Mouse (Mus musculus): Measurements from ENCODE around the gene Kif3c. TPM values are rescaled to one million over a fixed set of nuclear protein-coding genes. Genes with fewer than 3 reads are reported as not detected.

Kif3c gene
- polyA plus RNA-seq, 1 experiment = 2.4 TPM

- H3K27ac ChIP-seq (replicated peaks; ENCODE audit: low read depth, low read length) = no peak overlapping the region
- H3K4me3 ChIP-seq (ENCODE audit: insufficient read depth, low read depth, low read length) = no peak overlapping the region
- H3K4me1 ChIP-seq (ENCODE audit: control insufficient read depth, insufficient read depth, insufficient read length, low read length) = no peaks in the 10 kb centered on the region
Observed at GRCm38 (mm10) chr12:3359302-3359701, 5.6 kb upstream of the Kif3c start.

DNA sequence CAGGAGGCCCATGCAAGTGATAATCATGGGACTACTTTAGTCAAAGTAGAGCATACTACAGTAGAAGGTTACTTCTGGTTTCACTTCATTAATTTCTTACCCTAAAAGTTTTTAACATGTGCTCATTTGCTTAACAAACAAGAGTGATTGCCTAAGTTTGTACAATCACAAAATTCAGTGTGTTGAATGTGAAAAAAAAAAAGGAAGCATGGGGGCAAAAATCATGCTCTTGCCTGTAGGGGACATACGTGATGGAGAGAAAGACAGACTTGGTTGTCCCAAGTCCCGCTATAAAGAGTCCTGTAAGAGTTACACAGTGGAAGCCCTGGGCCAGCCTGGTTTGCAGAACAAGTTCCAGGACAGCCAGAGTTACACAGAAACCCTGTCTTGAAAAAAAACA lies 4.9 kb upstream of the Kif3c start:
- H3K4me3 ChIP-seq (ENCODE audit: insufficient read depth, low read depth, low read length) = no peak overlapping the region
- no peaks in the 10 kb centered on the region for H3K4me1 ChIP-seq (ENCODE audit: control insufficient read depth, insufficient read depth, insufficient read length, low read length)
- no peak overlapping the region for H3K27ac ChIP-seq (replicated peaks; ENCODE audit: low read depth, low read length)

DNA sequence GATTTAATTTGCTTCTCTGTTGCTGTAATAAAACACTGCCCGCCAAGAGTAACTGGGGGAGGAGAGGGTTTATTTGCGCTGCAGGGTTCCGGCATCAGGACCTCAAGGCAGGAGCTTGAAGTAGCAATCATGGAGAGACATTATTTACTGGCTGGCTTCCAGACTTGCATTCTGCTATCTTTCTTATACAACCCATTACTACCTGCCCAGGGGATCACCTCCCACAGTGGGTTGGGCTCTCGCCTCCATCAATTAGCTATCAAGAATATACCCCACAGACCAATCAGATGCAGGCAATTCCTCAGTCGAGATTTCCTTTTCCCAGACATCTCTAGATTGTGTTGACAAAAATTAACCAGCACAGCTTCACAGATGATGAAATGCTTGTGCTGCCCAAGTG lies 856 bp upstream of the Kif3c start:
- H3K4me1 ChIP-seq (ENCODE audit: control insufficient read depth, insufficient read depth, insufficient read length, low read length) = peaks cover 6% of the 10 kb centered on the region; the same call in 1 of the 2 replicates
- no peak overlapping the region for H3K4me3 ChIP-seq (ENCODE audit: insufficient read depth, low read depth, low read length)
- no peak overlapping the region for H3K27ac ChIP-seq (replicated peaks; ENCODE audit: low read depth, low read length)

- H3K4me3 ChIP-seq (ENCODE audit: insufficient read depth, low read depth, low read length) = peak overlapping the region; percentile 84
- no peak overlapping the region for H3K27ac ChIP-seq (replicated peaks; ENCODE audit: low read depth, low read length)
- peaks cover 6% of the 10 kb centered on the region; the same call in 1 of the 2 replicates for H3K4me1 ChIP-seq (ENCODE audit: control insufficient read depth, insufficient read depth, insufficient read length, low read length)
Observed at GRCm38 (mm10) chr12:3365449-3366189, 687 bp downstream of the Kif3c start.

- no peak overlapping the region for H3K27ac ChIP-seq (replicated peaks; ENCODE audit: low read depth, low read length)
- H3K4me1 ChIP-seq (ENCODE audit: control insufficient read depth, insufficient read depth, insufficient read length, low read length) = peaks cover 6% of the 10 kb centered on the region
- H3K4me3 ChIP-seq (ENCODE audit: insufficient read depth, low read depth, low read length) = peak overlapping the region; percentile 84
Observed at GRCm38 (mm10) chr12:3366190-3366956, 1.4 kb downstream of the Kif3c start.

- Histone ChIP-seq H3K4me3 (ENCODE audit: insufficient read depth, low read depth, low read length) (no peak overlapping the region), H3K4me1 (ENCODE audit: control insufficient read depth, insufficient read depth, insufficient read length, low read length) (peaks cover 8% of the 10 kb centered on the region)
Observed at GRCm38 (mm10) chr12:3366957-3367260, 2.0 kb downstream of the Kif3c start.

DNA sequence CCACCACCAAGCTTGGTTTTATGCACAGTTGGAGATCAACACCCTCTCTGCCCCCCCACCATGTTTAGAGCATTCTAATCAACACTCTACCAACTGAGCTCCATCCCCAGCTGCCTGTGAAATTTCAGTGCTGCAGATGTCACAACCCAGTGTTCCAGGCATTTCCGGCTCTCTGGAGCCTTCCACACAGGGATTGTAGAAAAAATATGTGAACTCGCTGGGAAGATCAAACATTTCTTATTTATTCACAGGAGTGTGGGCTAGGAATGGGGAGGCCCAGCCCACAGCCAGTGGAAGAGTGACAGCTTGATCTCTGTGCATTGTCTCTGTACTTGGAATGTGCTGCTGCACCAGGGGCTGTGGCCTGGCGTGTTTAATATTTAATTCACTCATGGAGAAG lies 3.8 kb downstream of the Kif3c start:
- peaks cover 9% of the 10 kb centered on the region for H3K4me1 ChIP-seq (ENCODE audit: control insufficient read depth, insufficient read depth, insufficient read length, low read length)
- no peak overlapping the region for H3K4me3 ChIP-seq (ENCODE audit: insufficient read depth, low read depth, low read length)
- no peak overlapping the region for H3K27ac ChIP-seq (replicated peaks; ENCODE audit: low read depth, low read length)

More at GRCm38 (mm10) chr12:3366957-3367260, 2.0 kb downstream of the Kif3c start:
- no peak overlapping the region for H3K27ac ChIP-seq (replicated peaks; ENCODE audit: low read depth, low read length)

GRCm38 (mm10) chr12:3370979-3371925 lies 6.3 kb downstream of the Kif3c start:
- H3K4me1 ChIP-seq (ENCODE audit: control insufficient read depth, insufficient read depth, insufficient read length, low read length) = peaks cover 5% of the 10 kb centered on the region; the same call in 1 of the 2 replicates
- no peak overlapping the region for H3K4me3 ChIP-seq (ENCODE audit: insufficient read depth, low read depth, low read length)
- no peak overlapping the region for H3K27ac ChIP-seq (replicated peaks; ENCODE audit: low read depth, low read length)

GRCm38 (mm10) chr12:3371991-3372390 lies 7.1 kb downstream of the Kif3c start:
- H3K4me1 ChIP-seq (ENCODE audit: control insufficient read depth, insufficient read depth, insufficient read length, low read length) = peaks cover 5% of the 10 kb centered on the region; the same call in 1 of the 2 replicates
- H3K4me3 ChIP-seq (ENCODE audit: insufficient read depth, low read depth, low read length) = no peak overlapping the region
- H3K27ac ChIP-seq (replicated peaks; ENCODE audit: low read depth, low read length) = no peak overlapping the region

DNA sequence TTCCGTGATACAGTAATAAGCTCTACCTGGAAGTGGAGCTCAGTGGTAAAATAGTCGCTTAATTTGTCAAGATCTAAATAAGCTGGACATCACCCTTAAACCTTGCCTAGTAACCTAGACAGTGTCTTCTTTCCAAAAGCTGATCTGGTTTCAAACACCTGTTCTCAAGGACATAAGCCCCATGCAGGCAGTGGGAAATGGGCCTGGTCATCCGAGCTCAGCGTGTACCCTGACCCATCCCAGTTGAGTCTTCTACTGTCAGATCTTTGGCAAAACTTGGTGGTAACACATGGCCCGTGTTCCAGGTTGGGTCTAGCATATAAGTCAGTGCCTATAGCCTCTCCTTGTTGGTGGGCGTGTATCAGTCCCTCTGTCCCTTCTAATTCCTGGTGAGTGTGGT lies 8.6 kb downstream of the Kif3c start:
- Histone ChIP-seq H3K27ac (replicated peaks; ENCODE audit: low read depth, low read length) (no peak overlapping the region), H3K4me1 (ENCODE audit: control insufficient read depth, insufficient read depth, insufficient read length, low read length) (peaks cover 3% of the 10 kb centered on the region; the same call in 1 of the 2 replicates), H3K4me3 (ENCODE audit: insufficient read depth, low read depth, low read length) (no peak overlapping the region)

DNA sequence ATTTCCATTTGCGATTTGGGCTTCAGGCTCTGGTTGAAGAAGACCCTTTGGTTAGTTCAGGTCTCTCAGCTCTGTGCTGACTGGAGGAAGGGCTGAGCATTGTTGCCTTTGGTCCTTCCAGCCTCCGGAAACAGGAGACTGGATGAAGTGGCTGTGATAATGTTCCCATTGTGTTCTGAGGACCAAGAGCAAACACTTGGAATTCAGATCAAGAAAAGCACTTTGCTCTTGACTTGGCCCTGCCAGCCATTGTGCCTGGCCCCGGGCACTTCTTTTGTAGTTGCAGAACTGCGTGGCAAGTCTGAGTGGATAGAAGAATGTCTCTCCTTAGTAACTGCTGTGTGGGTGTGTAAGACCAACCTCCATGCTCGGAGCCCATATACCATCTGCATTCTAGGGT lies 9.6 kb downstream of the Kif3c start:
- Histone ChIP-seq H3K4me1 (ENCODE audit: control insufficient read depth, insufficient read depth, insufficient read length, low read length) (peaks cover 3% of the 10 kb centered on the region; the same call in 1 of the 2 replicates), H3K4me3 (ENCODE audit: insufficient read depth, low read depth, low read length) (no peak overlapping the region), H3K27ac (replicated peaks; ENCODE audit: low read depth, low read length) (no peak overlapping the region)

- no peak overlapping the region for H3K4me3 ChIP-seq (ENCODE audit: insufficient read depth, low read depth, low read length)
- H3K4me1 ChIP-seq (ENCODE audit: control insufficient read depth, insufficient read depth, insufficient read length, low read length) = no peaks in the 10 kb centered on the region
- H3K27ac ChIP-seq (replicated peaks; ENCODE audit: low read depth, low read length) = no peak overlapping the region
Observed at GRCm38 (mm10) chr12:3377190-3377589, 12.3 kb downstream of the Kif3c start.

DNA sequence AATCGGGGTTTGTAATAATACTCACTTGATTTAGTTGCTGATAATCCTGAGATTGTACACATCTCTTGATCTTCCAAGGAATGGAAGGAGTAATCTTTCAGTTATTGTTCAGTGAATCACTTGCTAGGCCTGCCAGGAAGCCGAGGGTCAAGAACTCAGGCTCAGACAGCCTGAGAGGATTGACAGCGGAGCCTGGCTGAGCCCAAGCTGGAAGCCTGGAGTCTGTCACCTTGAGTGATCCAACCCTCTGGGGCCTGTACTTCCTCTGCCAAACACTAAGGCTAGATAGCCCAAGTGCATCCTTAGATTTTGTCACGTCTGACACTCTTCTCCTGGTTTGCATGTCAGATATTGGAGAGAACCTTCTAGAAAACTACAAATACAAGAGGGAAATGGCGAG lies 12.8 kb downstream of the Kif3c start:
- Histone ChIP-seq H3K4me3 (ENCODE audit: insufficient read depth, low read depth, low read length) (no peak overlapping the region), H3K27ac (replicated peaks; ENCODE audit: low read depth, low read length) (no peak overlapping the region), H3K4me1 (ENCODE audit: control insufficient read depth, insufficient read depth, insufficient read length, low read length) (no peaks in the 10 kb centered on the region)

GRCm38 (mm10) chr12:3384860-3385259 lies 19.9 kb downstream of the Kif3c start:
- peaks cover 7% of the 10 kb centered on the region; the same call in 1 of the 2 replicates for H3K4me1 ChIP-seq (ENCODE audit: control insufficient read depth, insufficient read depth, insufficient read length, low read length)
- no peak overlapping the region for H3K27ac ChIP-seq (replicated peaks; ENCODE audit: low read depth, low read length)
- H3K4me3 ChIP-seq (ENCODE audit: insufficient read depth, low read depth, low read length) = no peak overlapping the region

DNA sequence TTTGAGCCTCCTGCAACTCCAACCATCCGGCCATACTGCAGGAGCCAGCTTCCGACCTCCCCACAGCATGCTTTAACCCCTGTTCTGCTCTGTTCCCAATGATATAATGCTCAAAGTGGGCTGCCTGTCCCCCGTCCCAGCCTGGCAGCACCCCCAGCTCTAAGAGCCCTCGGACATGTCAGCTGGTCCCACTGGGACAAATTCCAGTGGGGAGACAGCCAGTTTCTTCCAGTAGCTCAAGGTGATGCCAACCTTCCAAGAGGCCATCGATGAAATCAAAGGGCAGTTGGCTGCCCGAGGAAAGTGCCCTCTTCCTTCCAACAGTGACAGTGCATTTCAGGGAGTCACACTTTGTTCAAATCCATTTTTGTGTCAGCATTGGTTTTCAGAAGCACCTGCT lies 20.3 kb downstream of the Kif3c start:
- Histone ChIP-seq H3K27ac (replicated peaks; ENCODE audit: low read depth, low read length) (no peak overlapping the region), H3K4me3 (ENCODE audit: insufficient read depth, low read depth, low read length) (no peak overlapping the region), H3K4me1 (ENCODE audit: control insufficient read depth, insufficient read depth, insufficient read length, low read length) (peaks cover 7% of the 10 kb centered on the region; the same call in 1 of the 2 replicates)

All from brown adipose tissue, adult 24 weeks (tissue).